Mouse (Mus musculus) CH12.LX (cell line): ENCODE results near the gene Sv2c. TPM values are rescaled to one million over a fixed set of nuclear protein-coding genes. Genes with fewer than 3 reads are reported as not detected.

Experiments
- DNase-seq: peaks from one replicate; pipeline ENCODE4 v3.0.0-alpha.2; 2013; ENCODE audit errors: extremely low read depth
- H3K27ac ChIP-seq: 2 replicates; pipeline ENCODE4 v1.5.1; 2012; ENCODE audit warnings: low read depth, mild to moderate bottlenecking, control low read depth, moderate library complexity; ENCODE audit not compliant: insufficient read depth
- H3K27me3 ChIP-seq: replicated peaks from 2 replicates; pipeline ENCODE3; 2012; ENCODE audit warnings: inconsistent platforms
- H3K36me3 ChIP-seq, 2 experiments: replicated peaks in 1 of 2; 2 replicates each; pipeline versions ENCODE3 to v1.6.1; 2012; ENCODE audit warnings: inconsistent platforms in 1 of 2, low read length in 1 of 2, mild to moderate bottlenecking in 1 of 2, mixed read lengths in 1 of 2, moderate library complexity in 1 of 2; ENCODE audit not compliant: control insufficient read depth in 1 of 2, insufficient read depth in 1 of 2
- H3K4me1 ChIP-seq, 2 experiments: 2 replicates each; pipeline ENCODE4 v1.6.1; 2012; ENCODE audit warnings: inconsistent platforms in 1 of 2, moderate library complexity in 1 of 2; ENCODE audit not compliant: insufficient read depth in 2 of 2, control insufficient read depth in 1 of 2
- H3K4me2 ChIP-seq: 2 replicates; pipeline ENCODE4 v1.6.1; 2012; ENCODE audit warnings: low read depth, mild to moderate bottlenecking, control low read depth; ENCODE audit not compliant: poor library complexity, insufficient read depth, severe bottlenecking
- H3K4me3 ChIP-seq, 3 experiments: fragments of 150-350 bp in 1 of 3; sonication (generic) in 1 of 3; replicated peaks in 1 of 3; 2 replicates each; pipeline versions ENCODE3 to v1.5.1; 2011 to 2012; ENCODE audit warnings: low read depth in 2 of 3, low read length in 2 of 3, mild to moderate bottlenecking in 2 of 3, moderate library complexity in 2 of 3, control low read depth in 1 of 3, improper control_type of control experiment in 1 of 3, inconsistent platforms in 1 of 3, mixed read lengths in 1 of 3; ENCODE audit not compliant: poor library complexity in 1 of 3
- H3K79me2 ChIP-seq: replicated peaks from 2 replicates; pipeline ENCODE4 v1.6.1; 2012; ENCODE audit warnings: mild to moderate bottlenecking, moderate library complexity; ENCODE audit not compliant: control insufficient read depth, poor library complexity, insufficient read depth, severe bottlenecking; ENCODE audit errors: extremely low read depth
- H3K9ac ChIP-seq: 2 replicates; pipeline ENCODE4 v1.6.1; 2012; ENCODE audit warnings: low read depth, mild to moderate bottlenecking, control low read depth, moderate library complexity; ENCODE audit not compliant: insufficient read depth
- H3K9me3 ChIP-seq: replicated peaks from 2 replicates; pipeline ENCODE3; 2012; ENCODE audit warnings: low read length, inconsistent platforms, mixed read lengths
- BHLHE40 ChIP-seq: IDR thresholded peaks from 2 replicates; pipeline ENCODE4 v1.6.1; 2011; ENCODE audit warnings: mild to moderate bottlenecking, low read depth, low read length, improper control_type of control experiment
- CHD1 ChIP-seq: IDR thresholded peaks from 2 replicates; pipeline ENCODE4 v1.6.1; 2012; ENCODE audit warnings: low read depth, low read length, improper control_type of control experiment, inconsistent platforms
- CHD2 ChIP-seq: IDR thresholded peaks from 2 replicates; pipeline ENCODE4 v1.6.1; 2011; ENCODE audit warnings: low read length, improper control_type of control experiment
- E2F4 ChIP-seq: IDR thresholded peaks from 2 replicates; pipeline ENCODE4 v1.6.1; 2011; ENCODE audit warnings: low read depth, low read length, improper control_type of control experiment; ENCODE audit not compliant: insufficient replicate concordance
- ELF1 ChIP-seq: IDR thresholded peaks from 2 replicates; pipeline ENCODE4 v1.6.1; 2014; ENCODE audit warnings: low read depth, mild to moderate bottlenecking, inconsistent platforms, low read length, improper control_type of control experiment
- EP300 ChIP-seq: IDR thresholded peaks from 2 replicates; pipeline ENCODE4 v1.6.1; 2011; ENCODE audit warnings: low read length, improper control_type of control experiment
- GABPA ChIP-seq: IDR thresholded peaks from 2 replicates; pipeline ENCODE4 v1.6.1; 2012; ENCODE audit warnings: low read depth, low read length, improper control_type of control experiment, inconsistent platforms; ENCODE audit not compliant: insufficient replicate concordance
- HCFC1 ChIP-seq: IDR thresholded peaks from 2 replicates; pipeline ENCODE4 v1.6.1; 2012; ENCODE audit warnings: low read depth, mild to moderate bottlenecking, inconsistent platforms, low read length, improper control_type of control experiment
- JUN ChIP-seq: IDR thresholded peaks from 2 replicates; pipeline ENCODE4 v1.6.1; 2011; ENCODE audit warnings: low read depth, mild to moderate bottlenecking, low read length, improper control_type of control experiment, moderate library complexity; ENCODE audit not compliant: insufficient read depth
- JUND ChIP-seq: conservative IDR thresholded peaks from 2 replicates; pipeline ENCODE4 v1.6.1; 2011; ENCODE audit warnings: low read depth, low read length, improper control_type of control experiment
- KAT2A ChIP-seq: IDR thresholded peaks from 2 replicates; pipeline ENCODE4 v1.6.1; 2012; ENCODE audit warnings: low read length, improper control_type of control experiment, inconsistent platforms; ENCODE audit not compliant: insufficient replicate concordance
- MAFK ChIP-seq: IDR thresholded peaks from 2 replicates; pipeline ENCODE4 v1.6.1; 2011; ENCODE audit warnings: low read length, improper control_type of control experiment; ENCODE audit not compliant: insufficient replicate concordance
- MAZ ChIP-seq: IDR thresholded peaks from 2 replicates; pipeline ENCODE4 v1.6.1; 2012; ENCODE audit warnings: low read depth, mild to moderate bottlenecking, inconsistent platforms, low read length, improper control_type of control experiment, moderate library complexity
- MEF2A ChIP-seq: IDR thresholded peaks from 2 replicates; pipeline ENCODE4 v1.6.1; 2014; ENCODE audit warnings: low read depth, mild to moderate bottlenecking, inconsistent platforms, low read length, improper control_type of control experiment, borderline replicate concordance
- MXI1 ChIP-seq: IDR thresholded peaks from 2 replicates; pipeline ENCODE4 v1.6.1; 2011; ENCODE audit warnings: mild to moderate bottlenecking, low read depth, low read length, improper control_type of control experiment
- MYC ChIP-seq: IDR thresholded peaks from 2 replicates; pipeline ENCODE4 v1.6.1; 2011; ENCODE audit warnings: low read depth, mild to moderate bottlenecking, improper control_type of control experiment, low read length
- NELFE ChIP-seq: IDR thresholded peaks from 2 replicates; pipeline ENCODE4 v1.6.1; 2011; ENCODE audit warnings: low read depth, low read length, improper control_type of control experiment
- NRF1 ChIP-seq: IDR thresholded peaks from 2 replicates; pipeline ENCODE4 v1.6.1; 2014; ENCODE audit warnings: low read depth, mild to moderate bottlenecking, inconsistent platforms, low read length, improper control_type of control experiment, moderate library complexity
- PAX5 ChIP-seq: IDR thresholded peaks from 2 replicates; pipeline ENCODE4 v1.6.1; 2012; ENCODE audit warnings: low read length, inconsistent platforms, mixed read lengths
- POLR2AphosphoS2 ChIP-seq: IDR thresholded peaks from 2 replicates; pipeline ENCODE4 v1.6.1; 2011; ENCODE audit warnings: low read depth, low read length, improper control_type of control experiment
- TBP ChIP-seq: conservative IDR thresholded peaks from 2 replicates; pipeline ENCODE4 v1.6.1; 2011; ENCODE audit warnings: low read depth, low read length, improper control_type of control experiment
- TCF12 ChIP-seq: IDR thresholded peaks from 2 replicates; pipeline ENCODE4 v1.6.1; 2014; ENCODE audit warnings: low read depth, mild to moderate bottlenecking, inconsistent platforms, low read length, improper control_type of control experiment
- UBTF ChIP-seq: IDR thresholded peaks from 2 replicates; pipeline ENCODE4 v1.6.1; 2012; ENCODE audit warnings: low read depth, mild to moderate bottlenecking, inconsistent platforms, low read length, improper control_type of control experiment, moderate library complexity
- USF1 ChIP-seq: IDR thresholded peaks from 2 replicates; pipeline ENCODE4 v1.6.1; 2014; ENCODE audit warnings: low read depth, mild to moderate bottlenecking, inconsistent platforms, low read length, improper control_type of control experiment
- USF2 ChIP-seq: conservative IDR thresholded peaks from 2 replicates; pipeline ENCODE4 v1.6.1; 2011; ENCODE audit warnings: low read depth, low read length, improper control_type of control experiment
- ZC3H11A ChIP-seq: IDR thresholded peaks from 2 replicates; pipeline ENCODE4 v1.6.1; 2012; ENCODE audit warnings: low read depth, mild to moderate bottlenecking, inconsistent platforms, low read length, improper control_type of control experiment
- ZMIZ1 ChIP-seq: IDR thresholded peaks from 2 replicates; pipeline ENCODE4 v1.6.1; 2012; ENCODE audit warnings: low read depth, mild to moderate bottlenecking, inconsistent platforms, low read length, improper control_type of control experiment
- ZNF384 ChIP-seq: IDR thresholded peaks from 2 replicates; pipeline ENCODE4 v1.6.1; 2012; ENCODE audit warnings: low read depth, low read length, improper control_type of control experiment, inconsistent platforms
- dilution Hi-C: fragments of 300-500 bp; cut with MboI; formaldehyde crosslinking; loops from 2 replicates; pipeline ENCODE4 v1.14.3; 2020; ENCODE audit warnings: low sequenced_read_pairs; ENCODE audit not compliant: extremely low pct_unique_long_range_greater_than_20kb, extremely low pct_ligation_motif_present
- in situ Hi-C: fragments of 300-500 bp; cut with MboI; formaldehyde crosslinking; loops from 3 replicates; pipeline ENCODE4 v1.14.3; 2019; ENCODE audit warnings: low sequenced_read_pairs, low pct_ligation_motif_present, low pct_unique_long_range_greater_than_20kb, mixed read lengths
- polyA plus RNA-seq: library from polyadenylated mRNA; unstranded; fragments of >175 nt; gene quantifications from 2 replicates; pipeline ENCODE4 v1.2.1, GENCODE M21; 2012; ENCODE audit warnings: low read depth; ENCODE audit not compliant: insufficient read length
- total RNA-seq, 2 experiments: library from RNA; depleted of rRNA; stranded (reverse); fragments of 300-350 nt in 1 of 2; fragments of >200 nt in 1 of 2; gene quantifications; 2 replicates each; pipeline ENCODE4 v1.2.3; 2012 to 2014

The Sv2c gene
- total and polyA plus RNA-seq, 3 experiments, result 0.04 to 0.13 TPM; not detected in 1

GRCm38 (mm10) chr13:95988181-95988580 is 144.2 kb downstream of the Sv2c start (continued):
- TF ChIP-seq NELFE (no peak), CHD1 (no peak), ZNF384 (no peak), JUND (no peak), MEF2A (no peak), TBP (no peak), GABPA (no peak)

- Histone ChIP-seq H3K9me3 (no peaks in the 10 kb centered on the region), H3K4me1 (peaks cover 7 to 17% of the 10 kb centered on the region in 2 experiments), H3K27ac (no peak overlapping the region), H3K4me3 (no peak overlapping the region), H3K27me3 (no peaks in the 10 kb centered on the region), H3K4me2 (no peak overlapping the region), H3K9ac (no peak overlapping the region), H3K36me3 (no peaks in the 10 kb centered on the region), H3K79me2 (no peaks in the 10 kb centered on the region)
- in situ Hi-C loops (no loop called here), dilution Hi-C loops (no loop called here)
- no peak for TF ChIP-seq NRF1
- TF ChIP-seq NELFE, result no peak
- no peak for TF ChIP-seq UBTF
- TF ChIP-seq MYC, result no peak
- no peak for TF ChIP-seq EP300
- no peak for TF ChIP-seq TCF12
- no peak for TF ChIP-seq CHD1
- no peak for TF ChIP-seq E2F4
- no peak for TF ChIP-seq ELF1
- no peak for TF ChIP-seq MXI1
- TF ChIP-seq CHD2, result no peak
- no peak for TF ChIP-seq PAX5
- no peak for TF ChIP-seq POLR2AphosphoS2
- TF ChIP-seq GABPA, result no peak
- no peak for TF ChIP-seq USF1
- no peak for TF ChIP-seq MEF2A
- no peak for DNase-seq
Measured at GRCm38 (mm10) chr13:95987147-95987546, 145.2 kb downstream of the Sv2c start.

GRCm38 (mm10) chr13:95986375-95986774 is 146.0 kb downstream of the Sv2c start:
- dilution Hi-C loops (no loop called here), in situ Hi-C loops (no loop called here)
- Histone ChIP-seq H3K9me3 (no peaks in the 10 kb centered on the region), H3K27ac (no peak overlapping the region), H3K4me1 (peaks cover 7 to 17% of the 10 kb centered on the region in 2 experiments), H3K9ac (no peak overlapping the region), H3K4me2 (no peak overlapping the region), H3K27me3 (no peaks in the 10 kb centered on the region), H3K36me3 (no peaks in the 10 kb centered on the region), H3K79me2 (no peaks in the 10 kb centered on the region), H3K4me3 (no peak overlapping the region)
- DNase-seq, result peak; percentile 22
- no peak for TF ChIP-seq EP300
- TF ChIP-seq USF2, result no peak
- no peak for TF ChIP-seq ZMIZ1
- TF ChIP-seq GABPA, result no peak
- no peak for TF ChIP-seq MXI1
- no peak for TF ChIP-seq MEF2A
- no peak for TF ChIP-seq BHLHE40
- TF ChIP-seq POLR2AphosphoS2, result no peak
- TF ChIP-seq MAZ, result no peak
- TF ChIP-seq KAT2A, result no peak
- no peak for TF ChIP-seq JUND
- no peak for TF ChIP-seq ZC3H11A
- no peak for TF ChIP-seq NELFE
- TF ChIP-seq TBP, result no peak
- no peak for TF ChIP-seq HCFC1
- TF ChIP-seq JUN, result no peak
- TF ChIP-seq MAFK, result no peak
- TF ChIP-seq PAX5, result no peak
- no peak for TF ChIP-seq NRF1
- TF ChIP-seq ELF1, result no peak
